Mouse (Mus musculus) large intestine, adult 2 months (tissue): ENCODE data around the gene Il33. TPM values are rescaled to one million over a fixed set of nuclear protein-coding genes. Genes with fewer than 3 reads are reported as not detected.

Experiments used
- DNase-seq: peaks from one replicate; pipeline ENCODE4 v3.0.0-alpha.2; 2012; ENCODE audit warnings: low read depth, low spot score
- WGBS: fragments of 180-500 bp; shearing (Covaris S2); methylation state at CpG from one replicate; pipeline ENCODE4 v1.1.7; 2018; 5-methylcytosine and 5-hydroxymethylcytosine counted together
- polyA plus RNA-seq: library from polyadenylated mRNA; depleted of rRNA; stranded (reverse); fragments of >200 nt; gene quantifications from 2 replicates; pipeline ENCODE4 v1.2.3, GENCODE M21; 2012; rRNA removed

Il33 gene
- polyA plus RNA-seq, 1 experiment, result 5.5 TPM

- 46% methylated on average over 2 of the region's 2 CpGs for WGBS
- peak; percentile 22 for DNase-seq
Measured at GRCm38 (mm10) chr19:29978847-29979246, 53.9 kb downstream of the Il33 start.

DNA sequence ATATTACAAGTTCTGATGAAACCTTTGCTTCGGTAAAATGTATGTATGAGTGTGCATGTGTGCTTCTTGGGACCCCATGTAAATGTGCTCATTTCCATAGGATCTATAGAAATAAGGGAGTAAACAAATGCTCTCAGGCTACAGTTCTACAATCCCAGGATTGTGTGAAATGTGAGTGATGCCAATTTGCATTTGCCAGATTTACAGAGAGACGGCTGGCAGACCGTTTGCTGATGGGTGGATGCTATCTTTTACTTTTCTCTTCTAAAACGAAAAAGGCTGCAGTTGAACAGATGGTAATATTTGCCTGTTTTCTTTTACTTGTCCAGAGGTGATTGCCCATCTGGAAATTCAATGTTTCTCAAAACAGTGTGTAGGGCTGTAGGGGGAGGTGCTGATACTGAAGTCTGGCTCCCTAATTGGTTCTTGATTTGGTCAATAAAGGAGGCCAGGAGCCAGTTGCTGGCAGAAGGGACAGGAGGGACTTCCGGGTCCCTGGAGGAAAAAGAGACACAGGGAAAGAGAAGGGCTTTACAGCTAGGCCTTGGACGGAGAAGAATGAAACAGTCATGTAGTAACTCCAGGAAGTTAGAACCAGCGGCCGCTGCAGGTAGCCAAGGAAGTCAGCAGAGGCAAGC, 54.7 kb downstream of the Il33 start:
- no peak for DNase-seq
- 74% methylated on average over 8 of the region's 8 CpGs for WGBS

DNA sequence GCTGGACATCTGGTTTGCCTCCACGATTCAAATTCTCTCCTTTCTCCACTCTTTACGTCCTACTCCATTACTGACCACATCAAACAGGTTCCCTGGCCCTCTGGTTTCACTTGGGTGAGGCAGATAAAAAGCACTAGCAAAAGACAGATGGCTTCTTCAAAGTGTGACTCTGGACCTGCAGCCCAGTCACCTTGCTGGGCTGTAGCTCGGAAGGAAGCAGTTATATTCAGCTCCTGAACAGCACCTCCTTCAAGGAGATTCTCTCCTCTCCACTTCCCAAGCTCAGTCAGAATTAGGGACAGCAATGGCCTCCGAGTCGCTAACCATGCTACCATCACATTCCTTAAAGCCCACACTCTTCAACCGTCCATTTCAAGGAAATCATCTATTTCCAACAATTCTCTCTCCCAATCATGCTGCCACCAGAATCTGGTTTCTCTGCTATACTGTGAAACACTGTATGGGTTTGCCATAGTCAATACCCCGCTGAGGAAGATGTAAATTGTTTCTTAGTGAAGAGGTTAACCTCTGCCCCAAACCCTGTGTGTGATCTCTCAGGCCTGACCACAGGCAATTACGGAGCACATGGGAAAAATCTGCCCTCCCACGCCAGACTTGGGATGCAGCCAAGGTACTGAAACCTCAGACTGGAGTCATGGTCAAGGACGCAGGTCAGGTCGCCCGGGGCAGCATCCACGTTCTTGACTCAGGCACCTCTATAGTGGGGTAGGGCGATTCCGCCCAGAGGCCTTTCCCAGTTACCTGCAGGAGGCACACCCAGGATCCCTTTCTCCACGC, 59.5 kb downstream of the Il33 start:
- DNase-seq, result no peak

DNA sequence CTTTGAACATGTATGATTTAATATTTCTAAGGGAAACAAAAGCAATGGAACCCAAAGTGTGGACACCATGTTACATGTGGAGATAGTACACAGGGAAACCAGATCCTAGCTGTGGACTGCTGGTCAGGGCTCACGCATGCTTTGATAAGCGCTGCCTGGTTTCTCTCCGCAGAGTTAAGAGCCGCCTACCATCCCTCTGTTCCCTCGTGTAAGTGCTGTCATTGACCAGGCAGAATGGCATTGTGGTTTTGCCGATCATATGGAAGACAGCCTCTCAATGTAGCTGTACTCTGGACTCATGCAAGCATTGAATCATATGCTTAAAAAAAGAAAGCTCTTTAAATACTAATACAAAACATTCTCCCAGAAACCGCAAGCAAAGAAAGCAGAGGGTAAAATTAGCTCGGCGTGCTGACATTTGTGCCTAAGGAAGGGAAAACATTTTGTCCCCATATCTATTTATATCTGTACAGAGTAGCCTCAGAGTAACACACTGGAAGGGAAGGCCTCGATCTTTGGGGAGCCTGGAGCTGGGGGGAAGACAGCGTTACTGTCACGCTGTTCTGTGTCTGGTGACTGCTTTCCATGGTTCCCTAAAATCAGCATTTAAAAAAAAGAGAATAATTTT, 61.7 kb downstream of the Il33 start:
- no peak for DNase-seq
- WGBS, result 81% methylated on average over 12 of the region's 12 CpGs

More for the DNA sequence above, 59.5 kb downstream of the Il33 start:
- WGBS, result 72% methylated on average over 16 of the region's 16 CpGs

GRCm38 (mm10) chr19:30000406-30001365, 75.8 kb downstream of the Il33 start:
- no peak for DNase-seq
- WGBS, result 71% methylated on average over 12 of the region's 12 CpGs

GRCm38 (mm10) chr19:30001550-30001949, 76.6 kb downstream of the Il33 start:
- WGBS, result 67% methylated on average over 6 of the region's 6 CpGs
- DNase-seq, result no peak

GRCm38 (mm10) chr19:30003621-30004020, 78.7 kb downstream of the Il33 start, which contains the start of gene Trpd52l3:
Gene Trpd52l3, plus strand, starts transcription at chr19:30003790.
- 93% methylated on average over 9 of the region's 9 CpGs for WGBS
- no peak for DNase-seq

GRCm38 (mm10) chr19:30006371-30006770, 81.5 kb downstream of the Il33 start:
- no peak for DNase-seq
- 79% methylated on average over 3 of the region's 3 CpGs for WGBS

Other genes with a start within 250 kb of the Il33 start
- not detected in 2 replicates for gene Mlana, start 227.3 kb upstream of the Il33 start, polyA plus RNA-seq
- 5.5 and 10.3 TPM in 2 replicates for gene 9930021J03Rik, start 119.1 kb upstream of the Il33 start, polyA plus RNA-seq
- 1.4 and 2.3 TPM in 2 replicates for gene Ranbp6, start 112.1 kb upstream of the Il33 start, polyA plus RNA-seq
- not detected in 2 replicates for gene Trpd52l3, start 78.7 kb downstream of the Il33 start, polyA plus RNA-seq
- gene Uhrf2, start 105.4 kb downstream of the Il33 start, polyA plus RNA-seq, result 22.1 and 24.9 TPM in 2 replicates